Mouse (Mus musculus): Measurements from ENCODE around the gene Gm13285. TPM values are rescaled to one million over a fixed set of nuclear protein-coding genes. Genes with fewer than 3 reads are reported as not detected.
"Not testable (repeated sequence)": the region's sequence is repeated elsewhere in the genome, so short reads cannot be mapped to it uniquely, and the experiment has no call there.

Gm13285 gene
- polyA plus RNA-seq, 1 experiment from 2014 or later = 0.74 TPM

DNA sequence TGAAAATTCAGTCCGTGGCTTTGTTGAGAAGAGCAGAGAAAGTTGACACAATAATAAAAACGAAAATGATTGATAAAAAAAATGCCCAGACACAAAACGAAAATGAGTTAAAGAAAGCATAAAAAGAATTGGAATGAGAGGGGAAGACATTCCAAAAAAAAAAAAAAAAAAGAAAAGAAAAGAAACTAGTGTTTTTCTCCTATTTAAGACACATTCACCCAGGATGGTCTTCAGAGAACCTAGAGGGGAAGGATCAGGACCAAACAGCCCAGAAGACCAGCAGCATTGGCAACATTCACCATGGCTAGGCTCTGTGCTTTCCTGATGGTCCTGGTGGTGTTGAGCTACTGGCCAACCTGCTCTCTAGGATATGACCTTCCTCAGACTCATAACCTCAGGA, 16.5 kb downstream of the Gm13285 start, which contains the start of gene Ifna7:
TSS of gene Ifna7 (plus strand) at position 301 of the 400 bp plus-strand sequence.
- Histone ChIP-seq H3K36me3 (ENCODE audit: control insufficient read depth, insufficient read depth, low read length) (no peaks in the 10 kb centered on the region), H3K27ac (replicated peaks; ENCODE audit: low read depth, low read length) (no peak within 1 kb of the TSS), H3K4me3 (ENCODE audit: low read depth, low read length) (no peak within 1 kb of the TSS), H3K27me3 (replicated peaks; ENCODE audit: control insufficient read depth, insufficient read depth, low read length) (no peaks in the 10 kb centered on the region), H3K4me2 (ENCODE audit: low read depth, low read length) (no peak within 1 kb of the TSS), H3K9ac (ENCODE audit: low read depth, low read length) (no peak within 1 kb of the TSS), H3K4me1 (ENCODE audit: control insufficient read depth, insufficient read depth, low read length) (no peaks in the 10 kb centered on the region), H3K9me3 (ENCODE audit: control insufficient read depth, low read length) (no peaks in the 10 kb centered on the region)
- 59% methylated on average over 3 of the region's 3 CpGs for WGBS
- DNase-seq (ENCODE audit: low spot score) = no peak
- no peak for ATAC-seq (ENCODE audit: low read depth)

DNA sequence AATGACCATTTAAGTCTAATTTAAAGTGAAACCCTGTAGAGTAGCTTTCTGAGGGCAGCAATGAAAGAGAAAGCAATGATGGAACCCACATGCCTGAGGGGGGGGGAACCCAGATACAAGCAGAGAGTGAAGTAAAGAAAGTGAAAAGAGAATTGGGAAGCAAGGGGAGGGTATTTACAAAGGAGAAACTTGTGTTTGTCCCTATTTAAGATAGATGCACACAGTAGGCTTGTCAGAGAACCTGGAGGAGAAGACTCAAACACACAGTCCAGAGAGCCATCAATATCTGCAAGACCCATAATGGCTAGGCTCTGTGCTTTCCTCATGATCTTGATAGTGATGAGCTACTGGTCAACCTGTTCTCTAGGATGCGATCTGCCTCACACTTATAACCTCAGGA, 20.2 kb downstream of the Gm13285 start, which contains the start of gene Ifna11:
TSS of gene Ifna11 (plus strand) at position 301 of the 400 bp plus-strand sequence.
- Histone ChIP-seq H3K9me3 (ENCODE audit: control insufficient read depth, low read length) (no peaks in the 10 kb centered on the region), H3K4me1 (ENCODE audit: control insufficient read depth, insufficient read depth, low read length) (no peaks in the 10 kb centered on the region), H3K4me3 (ENCODE audit: low read depth, low read length) (no peak within 1 kb of the TSS), H3K36me3 (ENCODE audit: control insufficient read depth, insufficient read depth, low read length) (no peaks in the 10 kb centered on the region), H3K27me3 (replicated peaks; ENCODE audit: control insufficient read depth, insufficient read depth, low read length) (no peaks in the 10 kb centered on the region), H3K4me2 (ENCODE audit: low read depth, low read length) (no peak within 1 kb of the TSS), H3K9ac (ENCODE audit: low read depth, low read length) (no peak within 1 kb of the TSS), H3K27ac (replicated peaks; ENCODE audit: low read depth, low read length) (no peak within 1 kb of the TSS)
- no peak for ATAC-seq (ENCODE audit: low read depth)
- 71% methylated on average over 1 of the region's 1 CpGs for WGBS
- no peak for DNase-seq (ENCODE audit: low spot score)

DNA sequence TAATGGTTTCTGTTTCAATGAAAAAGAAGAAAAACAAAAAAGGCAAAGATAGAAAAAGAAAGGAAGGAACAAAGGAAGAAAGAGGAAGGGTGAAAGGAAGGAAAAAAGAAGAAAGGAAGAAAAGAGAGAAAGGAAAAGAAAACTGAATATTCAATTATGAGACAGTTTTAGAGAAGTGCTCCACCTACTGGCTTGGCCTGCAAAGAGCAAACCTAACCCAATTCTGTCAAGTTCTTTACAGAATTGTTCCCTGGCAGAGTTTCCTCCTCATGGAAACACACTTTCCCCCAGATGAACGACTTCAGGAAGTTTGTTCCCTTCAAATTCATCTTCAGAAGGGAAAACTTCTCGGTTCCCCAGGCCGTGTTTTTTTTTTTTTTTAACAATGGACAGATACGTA, 23.5 kb downstream of the Gm13285 start:
- no peak overlapping the region for H3K4me3 ChIP-seq (ENCODE audit: low read depth, low read length)
- no peaks in the 10 kb centered on the region for H3K9me3 ChIP-seq (ENCODE audit: control insufficient read depth, low read length)
- H3K9ac ChIP-seq (ENCODE audit: low read depth, low read length) = no peak overlapping the region
- no peaks in the 10 kb centered on the region for H3K36me3 ChIP-seq (ENCODE audit: control insufficient read depth, insufficient read depth, low read length)
- no peaks in the 10 kb centered on the region for H3K4me1 ChIP-seq (ENCODE audit: control insufficient read depth, insufficient read depth, low read length)
- no peak overlapping the region for H3K27ac ChIP-seq (replicated peaks; ENCODE audit: low read depth, low read length)
- DNase-seq (ENCODE audit: low spot score) (peak; percentile 4), ATAC-seq (ENCODE audit: low read depth) (no peak)
- H3K27me3 ChIP-seq (replicated peaks; ENCODE audit: control insufficient read depth, insufficient read depth, low read length) = no peaks in the 10 kb centered on the region
- H3K4me2 ChIP-seq (ENCODE audit: low read depth, low read length) = no peak overlapping the region
- WGBS = 29% methylated on average over 4 of the region's 4 CpGs

GRCm38 (mm10) chr4:88827116-88827515, 27.7 kb downstream of the Gm13285 start, which contains the start of gene Ifna6:
Ifna6 (plus strand) TSS chr4:88827416.
- not testable (repeated sequence) for H3K27me3 ChIP-seq (replicated peaks; ENCODE audit: control insufficient read depth, insufficient read depth, low read length); H3K4me1 ChIP-seq (ENCODE audit: control insufficient read depth, insufficient read depth, low read length); H3K4me3 ChIP-seq (ENCODE audit: low read depth, low read length); ATAC-seq (ENCODE audit: low read depth); H3K9me3 ChIP-seq (ENCODE audit: control insufficient read depth, low read length); H3K36me3 ChIP-seq (ENCODE audit: control insufficient read depth, insufficient read depth, low read length); H3K4me2 ChIP-seq (ENCODE audit: low read depth, low read length); H3K9ac ChIP-seq (ENCODE audit: low read depth, low read length); H3K27ac ChIP-seq (replicated peaks; ENCODE audit: low read depth, low read length); DNase-seq (ENCODE audit: low spot score)

DNA sequence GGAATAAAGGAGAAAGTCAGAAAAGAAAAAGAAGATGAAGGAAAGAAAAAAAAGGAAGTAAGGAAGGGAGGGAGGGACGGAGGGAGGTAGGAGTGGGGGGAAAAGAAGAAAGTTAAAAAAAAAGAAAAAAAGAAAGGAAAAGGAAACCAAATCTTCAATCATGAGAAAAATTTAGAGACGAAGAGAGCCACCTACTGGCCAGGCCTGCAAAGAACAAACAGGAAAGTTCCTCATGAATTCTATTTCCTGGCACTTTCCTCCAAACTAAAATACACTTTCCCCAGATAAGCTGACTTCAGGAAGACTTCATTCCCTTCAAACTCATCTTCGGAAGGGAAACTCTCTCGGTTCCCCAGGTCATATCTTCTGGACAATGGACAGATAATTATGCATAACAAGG, 31.1 kb downstream of the Gm13285 start:
- WGBS = 33% methylated on average over 4 of the region's 4 CpGs
- no peaks in the 10 kb centered on the region for H3K36me3 ChIP-seq (ENCODE audit: control insufficient read depth, insufficient read depth, low read length)
- ATAC-seq (ENCODE audit: low read depth) (no peak), DNase-seq (ENCODE audit: low spot score) (peak; percentile 12)
- no peaks in the 10 kb centered on the region for H3K27me3 ChIP-seq (replicated peaks; ENCODE audit: control insufficient read depth, insufficient read depth, low read length)
- H3K4me1 ChIP-seq (ENCODE audit: control insufficient read depth, insufficient read depth, low read length) = no peaks in the 10 kb centered on the region
- no peak overlapping the region for H3K4me3 ChIP-seq (ENCODE audit: low read depth, low read length)
- no peak overlapping the region for H3K27ac ChIP-seq (replicated peaks; ENCODE audit: low read depth, low read length)
- H3K9ac ChIP-seq (ENCODE audit: low read depth, low read length) = no peak overlapping the region
- no peaks in the 10 kb centered on the region for H3K9me3 ChIP-seq (ENCODE audit: control insufficient read depth, low read length)
- no peak overlapping the region for H3K4me2 ChIP-seq (ENCODE audit: low read depth, low read length)

- not testable (repeated sequence) for H3K27ac ChIP-seq (replicated peaks; ENCODE audit: low read depth, low read length); H3K27me3 ChIP-seq (replicated peaks; ENCODE audit: control insufficient read depth, insufficient read depth, low read length); H3K4me3 ChIP-seq (ENCODE audit: low read depth, low read length); ATAC-seq (ENCODE audit: low read depth); H3K9me3 ChIP-seq (ENCODE audit: control insufficient read depth, low read length); H3K4me2 ChIP-seq (ENCODE audit: low read depth, low read length); H3K9ac ChIP-seq (ENCODE audit: low read depth, low read length); H3K4me1 ChIP-seq (ENCODE audit: control insufficient read depth, insufficient read depth, low read length); H3K36me3 ChIP-seq (ENCODE audit: control insufficient read depth, insufficient read depth, low read length); DNase-seq (ENCODE audit: low spot score)
- no CpG with 5 or more reads among the region's 1 CpGs for WGBS
These were observed 35.8 kb downstream of the Gm13285 start, which contains the start of gene Ifna5 for GRCm38 (mm10) chr4:88835225-88835624. Ifna5 (plus strand) TSS chr4:88835525.

GRCm38 (mm10) chr4:88838828-88839227, 39.4 kb downstream of the Gm13285 start:
- H3K36me3 ChIP-seq (ENCODE audit: control insufficient read depth, insufficient read depth, low read length) = no peaks in the 10 kb centered on the region
- no peak overlapping the region for H3K4me3 ChIP-seq (ENCODE audit: low read depth, low read length)
- H3K4me2 ChIP-seq (ENCODE audit: low read depth, low read length) = no peak overlapping the region
- WGBS = 39% methylated on average over 3 of the region's 3 CpGs
- no peak overlapping the region for H3K27ac ChIP-seq (replicated peaks; ENCODE audit: low read depth, low read length)
- no peaks in the 10 kb centered on the region for H3K9me3 ChIP-seq (ENCODE audit: control insufficient read depth, low read length)
- DNase-seq (ENCODE audit: low spot score) (peak; percentile 8), ATAC-seq (ENCODE audit: low read depth) (no peak)
- no peaks in the 10 kb centered on the region for H3K27me3 ChIP-seq (replicated peaks; ENCODE audit: control insufficient read depth, insufficient read depth, low read length)
- no peaks in the 10 kb centered on the region for H3K4me1 ChIP-seq (ENCODE audit: control insufficient read depth, insufficient read depth, low read length)
- H3K9ac ChIP-seq (ENCODE audit: low read depth, low read length) = no peak overlapping the region

DNA sequence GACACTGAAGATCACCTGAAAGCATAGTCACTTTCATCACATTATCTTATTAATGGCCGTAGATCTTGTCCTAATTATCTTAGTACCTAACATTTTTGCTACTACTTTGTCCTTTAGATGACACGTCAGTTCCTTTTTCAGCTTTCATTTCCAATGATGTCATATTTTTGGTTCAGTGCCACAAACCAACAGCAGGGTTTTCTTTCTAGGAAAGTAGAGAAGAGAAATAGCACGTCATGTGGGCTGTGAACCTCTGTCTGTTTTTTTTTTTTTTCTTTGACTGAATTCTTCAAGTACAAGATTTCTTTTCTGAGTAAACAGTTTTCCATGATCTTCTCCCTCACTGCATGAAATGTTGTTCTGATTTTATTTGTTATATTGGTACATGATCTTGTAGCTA, 40.6 kb downstream of the Gm13285 start:
- DNase-seq (ENCODE audit: low spot score) (no peak), ATAC-seq (ENCODE audit: low read depth) (no peak)
- Histone ChIP-seq H3K9ac (ENCODE audit: low read depth, low read length) (no peak overlapping the region), H3K27ac (replicated peaks; ENCODE audit: low read depth, low read length) (no peak overlapping the region), H3K4me2 (ENCODE audit: low read depth, low read length) (no peak overlapping the region), H3K27me3 (replicated peaks; ENCODE audit: control insufficient read depth, insufficient read depth, low read length) (no peaks in the 10 kb centered on the region), H3K9me3 (ENCODE audit: control insufficient read depth, low read length) (no peaks in the 10 kb centered on the region), H3K4me1 (ENCODE audit: control insufficient read depth, insufficient read depth, low read length) (no peaks in the 10 kb centered on the region), H3K4me3 (ENCODE audit: low read depth, low read length) (no peak overlapping the region), H3K36me3 (ENCODE audit: control insufficient read depth, insufficient read depth, low read length) (no peaks in the 10 kb centered on the region)
- 62% methylated on average over 3 of the region's 3 CpGs for WGBS

DNA sequence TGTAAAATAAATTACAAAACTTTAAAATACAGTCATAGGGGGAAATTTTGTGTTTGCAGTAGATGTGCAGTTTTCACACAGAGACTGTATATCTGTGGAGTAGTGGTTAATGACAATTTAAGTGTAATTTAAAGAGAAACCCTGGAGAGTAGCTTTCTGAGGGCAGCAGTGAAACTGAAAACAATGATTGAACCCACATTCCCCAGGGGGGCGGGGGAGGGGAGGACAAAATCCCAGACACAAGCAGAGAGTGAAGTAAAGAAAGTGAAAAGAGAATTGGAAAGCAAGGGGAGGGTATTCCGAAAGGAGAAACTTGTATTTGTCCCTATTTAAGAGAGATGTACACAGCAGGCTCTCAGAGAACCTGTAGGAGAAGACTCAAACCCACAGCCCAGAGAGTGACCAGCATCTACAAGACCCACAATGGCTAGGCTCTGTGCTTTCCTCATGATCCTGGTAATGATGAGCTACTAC, 42.0 kb downstream of the Gm13285 start, which contains the start of gene Ifna4:
TSS of gene Ifna4 (plus strand) at position 424 of the 474 bp plus-strand sequence.
- Histone ChIP-seq H3K4me1 (ENCODE audit: control insufficient read depth, insufficient read depth, low read length) (no peaks in the 10 kb centered on the region), H3K36me3 (ENCODE audit: control insufficient read depth, insufficient read depth, low read length) (no peaks in the 10 kb centered on the region), H3K27ac (replicated peaks; ENCODE audit: low read depth, low read length) (no peak within 1 kb of the TSS), H3K4me3 (ENCODE audit: low read depth, low read length) (no peak within 1 kb of the TSS), H3K27me3 (replicated peaks; ENCODE audit: control insufficient read depth, insufficient read depth, low read length) (no peaks in the 10 kb centered on the region), H3K9me3 (ENCODE audit: control insufficient read depth, low read length) (no peaks in the 10 kb centered on the region), H3K4me2 (ENCODE audit: low read depth, low read length) (no peak within 1 kb of the TSS), H3K9ac (ENCODE audit: low read depth, low read length) (no peak within 1 kb of the TSS)
- DNase-seq (ENCODE audit: low spot score) = no peak
- 41% methylated on average over 2 of the region's 2 CpGs for WGBS
- no peak for ATAC-seq (ENCODE audit: low read depth)
